Mouse (Mus musculus) stomach, postnatal 0 days (tissue): ENCODE data around the gene Gm3448. TPM values are rescaled to one million over a fixed set of nuclear protein-coding genes. Genes with fewer than 3 reads are reported as not detected.
A peak's percentile ranks its signal among the peaks of the same experiment; 100 is the strongest.
"Not testable (repeated sequence)": the region's sequence is repeated elsewhere in the genome, so short reads cannot be mapped to it uniquely, and the experiment has no call there.

Source experiments
- ATAC-seq: fragments of 200-750 bp; cut with Nextera tagmentation; 2 replicates; pipeline ENCODE4 v1.8.0; 2017; ENCODE audit not compliant: low FRiP score, low TSS enrichment
- DNase-seq: peaks from one replicate; pipeline ENCODE4 v3.0.0-alpha.2; 2016; ENCODE audit warnings: low spot score
- H3K27ac ChIP-seq: fragments of 300-500 bp; sonication (generic); replicated peaks from 2 replicates; pipeline ENCODE4 v1.5.1; 2014; ENCODE audit warnings: mild to moderate bottlenecking, control low read depth
- H3K27me3 ChIP-seq: fragments of 300-500 bp; sonication (generic); 2 replicates; pipeline ENCODE4 v1.6.1; 2014; ENCODE audit warnings: low read length; ENCODE audit not compliant: control insufficient read depth, insufficient read depth
- H3K36me3 ChIP-seq: fragments of 300-500 bp; sonication (generic); 2 replicates; pipeline ENCODE4 v1.6.1; 2014; ENCODE audit warnings: low read length, mixed read lengths; ENCODE audit not compliant: control insufficient read depth, insufficient read depth
- H3K4me1 ChIP-seq: fragments of 300-500 bp; sonication (generic); replicated peaks from 2 replicates; pipeline ENCODE4 v1.6.1; 2014; ENCODE audit warnings: antibody characterized with exemption; ENCODE audit not compliant: control insufficient read depth, insufficient read depth
- H3K4me2 ChIP-seq: fragments of 300-500 bp; sonication (generic); replicated peaks from 2 replicates; pipeline ENCODE4 v1.6.1; 2014; ENCODE audit warnings: low read depth, mild to moderate bottlenecking, control low read depth, moderate library complexity
- H3K4me3 ChIP-seq: fragments of 300-500 bp; sonication (generic); 2 replicates; pipeline ENCODE4 v1.5.1; 2014; ENCODE audit warnings: low read depth, low read length, control low read depth
- H3K9ac ChIP-seq: fragments of 300-500 bp; sonication (generic); 2 replicates; pipeline ENCODE4 v1.6.1; 2014; ENCODE audit warnings: mild to moderate bottlenecking, low read length, control low read depth, mixed read lengths
- H3K9me3 ChIP-seq: fragments of 300-500 bp; sonication (generic); 2 replicates; pipeline ENCODE4 v1.6.1; 2016; ENCODE audit warnings: low read length; ENCODE audit not compliant: control insufficient read depth
- WGBS: fragments of 180-500 bp; shearing (Covaris S2); extraction: QIAGEN DNeasy Blood & Tissue Kit; methylation state at CpG from one replicate; pipeline ENCODE4 v1.1.7; 2014; 5-methylcytosine and 5-hydroxymethylcytosine counted together
- polyA plus RNA-seq: library from polyadenylated mRNA; unstranded; fragments of >200 nt; fragmentation: Nextera tagmentation; extraction: Ambion mirVana; gene quantifications from 2 replicates; pipeline ENCODE4 v1.2.1, GENCODE M21; 2015

The Gm3448 gene
- polyA plus RNA-seq, 1 experiment from 2014 or later, result 2.9 TPM

- not testable (repeated sequence) for H3K4me1 ChIP-seq, H3K9ac ChIP-seq, H3K36me3 ChIP-seq, H3K4me3 ChIP-seq, H3K9me3 ChIP-seq, H3K27me3 ChIP-seq, ATAC-seq, H3K4me2 ChIP-seq, H3K27ac ChIP-seq, DNase-seq
- no CpG with 5 or more reads among the region's 1 CpGs for WGBS
Measured at GRCm38 (mm10) chr17:15050338-15050737, 9.0 kb upstream of the Gm3448 start.

DNA sequence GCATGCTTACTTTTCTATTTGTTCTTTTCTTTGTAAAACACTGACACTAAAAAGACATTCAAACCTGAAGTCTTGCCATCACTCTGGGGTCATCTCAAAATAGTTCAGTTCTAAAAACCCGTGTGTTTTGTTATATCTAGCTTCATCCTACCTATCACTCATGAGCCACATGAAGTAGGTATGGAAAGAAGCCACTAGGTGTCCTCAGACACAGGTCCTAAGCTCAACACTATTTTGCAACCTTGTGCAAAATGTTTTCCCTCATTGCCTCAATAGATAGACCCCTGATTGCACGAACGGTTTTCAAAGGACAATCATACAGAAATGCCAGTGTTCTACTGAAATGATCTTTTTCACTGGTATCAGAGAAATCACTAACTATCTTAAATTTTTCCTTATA, 882 bp downstream of the Gm3448 start:
- H3K9ac ChIP-seq, H3K36me3 ChIP-seq, H3K27ac ChIP-seq, DNase-seq, H3K9me3 ChIP-seq, H3K4me3 ChIP-seq, H3K4me2 ChIP-seq, H3K27me3 ChIP-seq, H3K4me1 ChIP-seq: not testable (repeated sequence)
- no CpG with 5 or more reads among the region's 3 CpGs for WGBS
- 0 out of 2 replicates have a peak, but pooled peaks have one; percentile 24 for ATAC-seq

- not testable (repeated sequence) for H3K9ac ChIP-seq, H3K36me3 ChIP-seq, H3K4me1 ChIP-seq, ATAC-seq, DNase-seq, H3K4me3 ChIP-seq, H3K4me2 ChIP-seq, H3K27ac ChIP-seq, H3K9me3 ChIP-seq, H3K27me3 ChIP-seq
- WGBS, result no CpG with 5 or more reads among the region's 4 CpGs
Measured at GRCm38 (mm10) chr17:15031414-15031813, 9.9 kb downstream of the Gm3448 start.

- not testable (repeated sequence) for ATAC-seq, H3K4me2 ChIP-seq, DNase-seq, H3K4me3 ChIP-seq, H3K4me1 ChIP-seq, H3K9me3 ChIP-seq, H3K27ac ChIP-seq, H3K36me3 ChIP-seq, H3K9ac ChIP-seq, H3K27me3 ChIP-seq
- WGBS, result no CpG with 5 or more reads among the region's 6 CpGs
Measured at GRCm38 (mm10) chr17:15025513-15025912, 15.8 kb downstream of the Gm3448 start.

GRCm38 (mm10) chr17:15024502-15025193, 16.7 kb downstream of the Gm3448 start:
- WGBS, result no CpG with 5 or more reads among the region's 48 CpGs
- not testable (repeated sequence) for H3K9me3 ChIP-seq, H3K4me1 ChIP-seq, DNase-seq, H3K4me2 ChIP-seq, H3K27ac ChIP-seq, H3K27me3 ChIP-seq, H3K9ac ChIP-seq, H3K36me3 ChIP-seq, H3K4me3 ChIP-seq
- ATAC-seq, result peak; percentile 69

DNA sequence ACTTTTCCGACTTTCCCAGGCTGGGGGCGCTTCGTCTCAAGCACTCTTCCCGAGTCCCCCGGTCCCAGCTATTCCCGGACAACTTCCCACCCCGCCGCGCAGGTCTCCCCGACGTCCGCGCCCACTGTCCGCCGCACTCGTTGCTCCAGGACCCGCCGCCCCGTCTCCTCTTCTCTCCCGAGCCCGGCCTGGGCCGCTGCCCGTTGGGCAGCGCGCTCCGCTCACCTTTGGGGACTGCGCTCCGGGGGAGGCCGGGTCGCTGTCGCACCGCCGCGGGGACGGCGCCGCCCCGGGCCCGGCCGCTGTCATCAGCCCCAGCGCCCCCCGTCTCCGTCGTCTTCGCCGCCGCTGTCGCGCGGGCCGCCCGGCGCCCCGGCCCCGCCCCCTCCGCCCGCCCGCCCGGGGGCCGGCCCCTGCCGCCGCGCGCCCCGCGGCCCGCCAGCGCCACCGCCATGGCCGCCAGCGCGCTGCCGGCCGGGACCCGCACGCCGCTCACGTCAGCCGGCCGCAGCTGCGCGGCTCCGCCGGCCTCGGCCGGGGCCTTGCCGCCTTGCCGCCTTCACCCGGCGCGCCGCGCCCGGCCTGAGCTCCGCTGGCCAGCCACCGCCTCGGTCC, 17.4 kb downstream of the Gm3448 start:
- H3K9ac ChIP-seq, H3K4me3 ChIP-seq, H3K36me3 ChIP-seq, H3K9me3 ChIP-seq, H3K4me2 ChIP-seq, H3K27me3 ChIP-seq, H3K4me1 ChIP-seq, DNase-seq, H3K27ac ChIP-seq: not testable (repeated sequence)
- WGBS, result no CpG with 5 or more reads among the region's 97 CpGs
- ATAC-seq, result peak; percentile 80

DNA sequence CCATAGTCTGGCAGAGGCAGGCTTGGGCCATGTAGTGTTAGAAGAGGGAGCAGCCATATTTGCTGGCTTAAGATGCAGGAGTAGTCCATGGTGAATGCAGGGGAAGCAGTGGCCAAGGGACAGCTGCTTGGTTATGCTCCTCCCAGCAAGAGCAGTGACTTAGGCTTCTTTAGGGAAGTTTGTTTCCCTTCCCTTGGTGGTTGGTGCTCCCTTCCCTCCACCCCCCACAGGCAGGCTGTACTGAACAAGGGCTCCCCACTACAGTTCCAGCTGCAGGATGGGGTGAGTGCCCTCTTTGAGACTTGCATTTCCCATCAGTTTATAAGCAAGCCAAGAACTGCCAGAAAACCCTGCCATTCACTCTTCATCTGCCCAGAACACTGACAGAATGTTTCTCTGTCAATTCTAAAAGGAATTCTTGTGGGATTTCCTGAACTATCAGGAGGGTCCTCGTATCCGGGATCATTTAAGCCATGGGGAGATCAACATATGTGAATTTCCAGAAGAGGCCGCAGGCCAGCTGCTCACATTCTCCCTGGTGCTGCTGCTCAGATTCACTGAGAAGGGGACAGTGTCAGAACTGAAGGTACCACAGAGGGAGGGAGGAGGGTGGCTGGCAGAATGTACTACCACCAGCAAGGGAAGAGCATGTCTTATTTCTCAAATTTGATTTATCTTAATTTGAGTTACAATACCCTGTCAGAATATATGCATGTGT, 19.7 kb downstream of the Gm3448 start:
- H3K27ac ChIP-seq, H3K4me1 ChIP-seq, DNase-seq, H3K36me3 ChIP-seq, H3K4me2 ChIP-seq, H3K4me3 ChIP-seq, H3K27me3 ChIP-seq, H3K9ac ChIP-seq, H3K9me3 ChIP-seq: not testable (repeated sequence)
- 74% methylated on average over 3 of the region's 3 CpGs for WGBS
- ATAC-seq, result peak; percentile 27

- not testable (repeated sequence) for DNase-seq, H3K9me3 ChIP-seq, H3K27ac ChIP-seq, H3K4me1 ChIP-seq, H3K4me2 ChIP-seq, H3K4me3 ChIP-seq, H3K36me3 ChIP-seq, H3K27me3 ChIP-seq, H3K9ac ChIP-seq
- ATAC-seq, result peak; percentile 98
- WGBS, result no CpG with 5 or more reads among the region's 60 CpGs
Measured at GRCm38 (mm10) chr17:15009706-15010413, 31.5 kb downstream of the Gm3448 start, which contains the start of gene Gm3435. Gm3435 (plus strand) TSS chr17:15010176.
